Mouse (Mus musculus): Measurements from ENCODE around the gene Uchl4. TPM values are rescaled to one million over a fixed set of nuclear protein-coding genes. Genes with fewer than 3 reads are reported as not detected.
"Not testable (repeated sequence)": the region's sequence is repeated elsewhere in the genome, so short reads cannot be mapped to it uniquely, and the experiment has no call there.

Uchl4 gene
- polyA plus RNA-seq (2014; fragmentation: Nextera tagmentation; extraction: Ambion mirVana) = 1.7 and 2.4 TPM in 2 replicates

- peak within 1 kb of the TSS; percentile 34 for H3K27ac ChIP-seq (ENCODE audit: low read depth, low read length)
- ATAC-seq (ENCODE audit: insufficient read depth, low FRiP score, low TSS enrichment) = no peak
- H3K36me3 ChIP-seq (ENCODE audit: control insufficient read depth, insufficient read depth, low read length) = no peaks in the 10 kb centered on the region
- no peaks in the 10 kb centered on the region for H3K27me3 ChIP-seq (ENCODE audit: control insufficient read depth, insufficient read depth, low read length)
- H3K4me3 ChIP-seq (ENCODE audit: low read depth, low read length) = no peak within 1 kb of the TSS
- DNase-seq (ENCODE audit: low spot score) = no peak
- 91% methylated on average over 8 of the region's 8 CpGs for WGBS
- H3K4me1 ChIP-seq (ENCODE audit: control insufficient read depth, insufficient read depth, low read length) = peaks cover 18% of the 10 kb centered on the region
- no peak within 1 kb of the TSS for H3K4me2 ChIP-seq (ENCODE audit: low read depth)
- H3K9me3 ChIP-seq (ENCODE audit: control insufficient read depth, low read length) = no peaks in the 10 kb centered on the region
- no peak within 1 kb of the TSS for H3K9ac ChIP-seq (ENCODE audit: low read length)
Measured at GRCm38 (mm10) chr9:64234768-64235435, at the start of gene Uchl4. Gene Uchl4 (plus strand): TSS chr9:64235201.

- H3K27ac ChIP-seq (ENCODE audit: low read depth, low read length) = no peak overlapping the region
- no peak for DNase-seq (ENCODE audit: low spot score)
- H3K4me3 ChIP-seq (ENCODE audit: low read depth, low read length) = no peak overlapping the region
- ATAC-seq (ENCODE audit: insufficient read depth, low FRiP score, low TSS enrichment) = no peak
- no peaks in the 10 kb centered on the region for H3K4me1 ChIP-seq (ENCODE audit: control insufficient read depth, insufficient read depth, low read length)
- no peaks in the 10 kb centered on the region for H3K9me3 ChIP-seq (ENCODE audit: control insufficient read depth, low read length)
- no peak overlapping the region for H3K4me2 ChIP-seq (ENCODE audit: low read depth)
- peaks cover 4% of the 10 kb centered on the region; the same call in 1 of the 2 replicates for H3K36me3 ChIP-seq (ENCODE audit: control insufficient read depth, insufficient read depth, low read length)
- H3K27me3 ChIP-seq (ENCODE audit: control insufficient read depth, insufficient read depth, low read length) = no peaks in the 10 kb centered on the region
- 92% methylated on average over 1 of the region's 1 CpGs for WGBS
- no peak overlapping the region for H3K9ac ChIP-seq (ENCODE audit: low read length)
Measured at GRCm38 (mm10) chr9:64193879-64194278, 41.1 kb upstream of the Uchl4 start.

GRCm38 (mm10) chr9:64195554-64195953 is 39.4 kb upstream of the Uchl4 start:
- DNase-seq (ENCODE audit: low spot score) = no peak
- whole genome bisulfite sequencing = 84% methylated on average over 4 of the region's 4 CpGs

GRCm38 (mm10) chr9:64197524-64197923 is 37.5 kb upstream of the Uchl4 start:
- DNase-seq (ENCODE audit: low spot score) (no peak), ATAC-seq (ENCODE audit: insufficient read depth, low FRiP score, low TSS enrichment) (no peak)
- no peaks in the 10 kb centered on the region for H3K27me3 ChIP-seq (ENCODE audit: control insufficient read depth, insufficient read depth, low read length)
- no peak overlapping the region for H3K9ac ChIP-seq (ENCODE audit: low read length)
- H3K4me3 ChIP-seq (ENCODE audit: low read depth, low read length) = no peak overlapping the region
- no peaks in the 10 kb centered on the region for H3K9me3 ChIP-seq (ENCODE audit: control insufficient read depth, low read length)
- H3K4me2 ChIP-seq (ENCODE audit: low read depth) = no peak overlapping the region
- peaks cover 2% of the 10 kb centered on the region; the same call in 1 of the 2 replicates for H3K36me3 ChIP-seq (ENCODE audit: control insufficient read depth, insufficient read depth, low read length)
- H3K4me1 ChIP-seq (ENCODE audit: control insufficient read depth, insufficient read depth, low read length) = no peaks in the 10 kb centered on the region
- 84% methylated on average over 8 of the region's 8 CpGs for WGBS
- no peak overlapping the region for H3K27ac ChIP-seq (ENCODE audit: low read depth, low read length)

More at GRCm38 (mm10) chr9:64195554-64195953, 39.4 kb upstream of the Uchl4 start:
- no peak overlapping the region for H3K9ac ChIP-seq (ENCODE audit: low read length)
- no peak for ATAC-seq (ENCODE audit: insufficient read depth, low FRiP score, low TSS enrichment)
- H3K9me3 ChIP-seq (ENCODE audit: control insufficient read depth, low read length) = no peaks in the 10 kb centered on the region
- H3K4me3 ChIP-seq (ENCODE audit: low read depth, low read length) = no peak overlapping the region
- no peak overlapping the region for H3K27ac ChIP-seq (ENCODE audit: low read depth, low read length)
- H3K4me1 ChIP-seq (ENCODE audit: control insufficient read depth, insufficient read depth, low read length) = no peaks in the 10 kb centered on the region
- no peak overlapping the region for H3K4me2 ChIP-seq (ENCODE audit: low read depth)
- peaks cover 4% of the 10 kb centered on the region; the same call in 1 of the 2 replicates for H3K36me3 ChIP-seq (ENCODE audit: control insufficient read depth, insufficient read depth, low read length)
- no peaks in the 10 kb centered on the region for H3K27me3 ChIP-seq (ENCODE audit: control insufficient read depth, insufficient read depth, low read length)

GRCm38 (mm10) chr9:64198068-64198762 is 36.8 kb upstream of the Uchl4 start:
- no peak for ATAC-seq (ENCODE audit: insufficient read depth, low FRiP score, low TSS enrichment)
- no peaks in the 10 kb centered on the region for H3K36me3 ChIP-seq (ENCODE audit: control insufficient read depth, insufficient read depth, low read length)

GRCm38 (mm10) chr9:64198763-64199418 is 36.1 kb upstream of the Uchl4 start:
- H3K36me3 ChIP-seq (ENCODE audit: control insufficient read depth, insufficient read depth, low read length); H3K27ac ChIP-seq (ENCODE audit: low read depth, low read length); DNase-seq (ENCODE audit: low spot score); H3K4me2 ChIP-seq (ENCODE audit: low read depth); H3K4me3 ChIP-seq (ENCODE audit: low read depth, low read length); H3K9me3 ChIP-seq (ENCODE audit: control insufficient read depth, low read length); H3K9ac ChIP-seq (ENCODE audit: low read length); H3K27me3 ChIP-seq (ENCODE audit: control insufficient read depth, insufficient read depth, low read length); ATAC-seq (ENCODE audit: insufficient read depth, low FRiP score, low TSS enrichment); H3K4me1 ChIP-seq (ENCODE audit: control insufficient read depth, insufficient read depth, low read length): not testable (repeated sequence)
- 93% methylated on average over 7 of the region's 7 CpGs for WGBS

More at GRCm38 (mm10) chr9:64198068-64198762, 36.8 kb upstream of the Uchl4 start:
- no peak overlapping the region for H3K9ac ChIP-seq (ENCODE audit: low read length)
- H3K4me3 ChIP-seq (ENCODE audit: low read depth, low read length) = no peak overlapping the region
- H3K9me3 ChIP-seq (ENCODE audit: control insufficient read depth, low read length) = no peaks in the 10 kb centered on the region
- H3K4me2 ChIP-seq (ENCODE audit: low read depth) = no peak overlapping the region
- no peaks in the 10 kb centered on the region for H3K27me3 ChIP-seq (ENCODE audit: control insufficient read depth, insufficient read depth, low read length)
- DNase-seq (ENCODE audit: low spot score) = no peak
- 92% methylated on average over 5 of the region's 5 CpGs for WGBS
- no peak overlapping the region for H3K27ac ChIP-seq (ENCODE audit: low read depth, low read length)
- no peaks in the 10 kb centered on the region for H3K4me1 ChIP-seq (ENCODE audit: control insufficient read depth, insufficient read depth, low read length)

GRCm38 (mm10) chr9:64199897-64200296 is 35.1 kb upstream of the Uchl4 start:
- Histone ChIP-seq H3K4me3 (ENCODE audit: low read depth, low read length) (no peak overlapping the region), H3K27ac (ENCODE audit: low read depth, low read length) (no peak overlapping the region), H3K9ac (ENCODE audit: low read length) (no peak overlapping the region), H3K36me3 (ENCODE audit: control insufficient read depth, insufficient read depth, low read length) (no peaks in the 10 kb centered on the region), H3K4me2 (ENCODE audit: low read depth) (no peak overlapping the region), H3K27me3 (ENCODE audit: control insufficient read depth, insufficient read depth, low read length) (no peaks in the 10 kb centered on the region), H3K9me3 (ENCODE audit: control insufficient read depth, low read length) (no peaks in the 10 kb centered on the region), H3K4me1 (ENCODE audit: control insufficient read depth, insufficient read depth, low read length) (no peaks in the 10 kb centered on the region)
- ATAC-seq (ENCODE audit: insufficient read depth, low FRiP score, low TSS enrichment) (no peak), DNase-seq (ENCODE audit: low spot score) (no peak)
- WGBS = 81% methylated on average over 2 of the region's 2 CpGs

- Histone ChIP-seq H3K27ac (ENCODE audit: low read depth, low read length) (no peak overlapping the region), H3K9me3 (ENCODE audit: control insufficient read depth, low read length) (no peaks in the 10 kb centered on the region), H3K9ac (ENCODE audit: low read length) (no peak overlapping the region), H3K4me1 (ENCODE audit: control insufficient read depth, insufficient read depth, low read length) (no peaks in the 10 kb centered on the region), H3K36me3 (ENCODE audit: control insufficient read depth, insufficient read depth, low read length) (no peaks in the 10 kb centered on the region; the same call in 1 of the 2 replicates), H3K4me2 (ENCODE audit: low read depth) (no peak overlapping the region), H3K27me3 (ENCODE audit: control insufficient read depth, insufficient read depth, low read length) (no peaks in the 10 kb centered on the region), H3K4me3 (ENCODE audit: low read depth, low read length) (no peak overlapping the region)
- DNase-seq (ENCODE audit: low spot score) (no peak), ATAC-seq (ENCODE audit: insufficient read depth, low FRiP score, low TSS enrichment) (no peak)
Measured at GRCm38 (mm10) chr9:64202331-64202730, 32.7 kb upstream of the Uchl4 start.
